ENCODE assay signal across 25 mouse cellular contexts in genomic region chr10:6909763-6910162, GRCm38 (mm10).
A peak's percentile ranks its signal among the peaks of the same experiment; 100 is the strongest.
DNase-seq lines count a peak whose midpoint lies in the region; ATAC-seq lines count a peak whose summit lies in the region.
"Had no signal": no experiment of that assay in that cellular context is flagged by ENCODE, and none has a peak within 500 bp of the region (broad histone marks: within the 10 kb centered on the region; RNA-seq: fewer than 3 reads in every experiment).

No protein-coding gene starts in this region.

- peak; percentile 96 for ATAC-seq in frontal cortex, adult (ENCODE audit: low TSS enrichment)
- ATAC-seq in forebrain, embryonic 16.5 days: no peak
- ATAC-seq: activated CD4-positive, CD25-positive, alpha-beta regulatory T cell, adult 4 months; forebrain, embryonic 13.5 days; forebrain, postnatal 0 days; hindbrain, postnatal 0 days had no signal

- H3K9ac ChIP-seq in forebrain, embryonic 16.5 days (replicated peaks; ENCODE audit: low read depth, low read length): no peak overlapping the region
- H3K9ac ChIP-seq: forebrain, embryonic 13.5 days; forebrain, postnatal 0 days; heart, embryonic 13.5 days; hindbrain, embryonic 14.5 days had no signal

- no peak overlapping the region for H3K27ac ChIP-seq in forebrain, embryonic 16.5 days (ENCODE audit: low read length)
- H3K27ac ChIP-seq: forebrain, embryonic 10.5 days; forebrain, embryonic 13.5 days; heart, embryonic 10.5 days; heart, embryonic 13.5 days; hindbrain, embryonic 14.5 days; hindbrain, postnatal 0 days had no signal

- WGBS in forebrain, embryonic 16.5 days: 63% methylated on average over 2 of the region's 2 CpGs

- no peaks in the 10 kb centered on the region for H3K27me3 ChIP-seq in forebrain, embryonic 16.5 days (replicated peaks; ENCODE audit: control insufficient read depth, insufficient read depth, low read length)
- H3K27me3 ChIP-seq: forebrain, embryonic 13.5 days; heart, embryonic 13.5 days had no signal

- no peaks in the 10 kb centered on the region for H3K36me3 ChIP-seq in forebrain, embryonic 16.5 days (ENCODE audit: control insufficient read depth, insufficient read depth)
- H3K36me3 ChIP-seq: forebrain, embryonic 10.5 days; heart, embryonic 10.5 days; heart, embryonic 13.5 days had no signal

- no peak for DNase-seq in frontal cortex, postnatal 14 days (ENCODE audit: low spot score in 2 of 2)
- DNase-seq in layer of hippocampus, adult 9-11 months: peak; percentile 38
- DNase-seq in layer of hippocampus, postnatal 25 days (ENCODE audit: extremely low spot score in 1 of 2, low spot score in 1 of 2): no peak
- DNase-seq in right cerebral cortex, adult 18-20 months: peak; percentile 68
- no peak for DNase-seq in right cerebral cortex, postnatal 4 days
- peak; percentile 34 to 73 for DNase-seq in right cerebral cortex, postnatal 36 days (ENCODE audit: low spot score in 2 of 2)
- DNase-seq: adrenal gland, adult 8-10 months; adrenal gland, postnatal 25 days; cerebellum, adult 18-20 months; cerebellum, adult 9-10 months; cerebellum, postnatal 14 days; forebrain, postnatal 0 days; gastrocnemius, postnatal 25 days; heart, adult 18-20 months; heart, postnatal 14 days; heart, postnatal 4 days had no signal

- H3K9me3 ChIP-seq in forebrain, embryonic 16.5 days (ENCODE audit: control insufficient read depth, low read length): no peaks in the 10 kb centered on the region
- H3K9me3 ChIP-seq: forebrain, embryonic 10.5 days; forebrain, embryonic 13.5 days; heart, embryonic 10.5 days; heart, embryonic 13.5 days had no signal

- no peak overlapping the region for H3K4me3 ChIP-seq in forebrain, embryonic 16.5 days (replicated peaks; ENCODE audit: low read length)
- H3K4me3 ChIP-seq: forebrain, embryonic 10.5 days; forebrain, embryonic 13.5 days; heart, embryonic 10.5 days; heart, embryonic 13.5 days had no signal

- no peak overlapping the region for H3K4me2 ChIP-seq in forebrain, embryonic 16.5 days (ENCODE audit: low read length)
- H3K4me2 ChIP-seq: forebrain, embryonic 13.5 days; heart, embryonic 13.5 days; hindbrain, embryonic 14.5 days had no signal

- no peaks in the 10 kb centered on the region for H3K4me1 ChIP-seq in forebrain, embryonic 16.5 days (replicated peaks; ENCODE audit: control insufficient read depth, insufficient read depth, low read length)
- H3K4me1 ChIP-seq: forebrain, embryonic 13.5 days; heart, embryonic 10.5 days; heart, embryonic 13.5 days had no signal

Comparison
In these comparisons a context has a peak if more than half of its experiments do, and no peak if none do; other contexts are left out.
1. DNase-seq: peak in layer of hippocampus, adult 9-11 months (single experiment), right cerebral cortex, adult 18-20 months (single experiment) and right cerebral cortex, postnatal 36 days (2 of 2); none in frontal cortex, postnatal 14 days (0 of 2), layer of hippocampus, postnatal 25 days (0 of 2) and right cerebral cortex, postnatal 4 days (single experiment).